Mouse (Mus musculus): ENCODE measurements around the gene Agap3. TPM values are rescaled to one million over a fixed set of nuclear protein-coding genes. Genes with fewer than 3 reads are reported as not detected.

Agap3 gene
- polyA plus RNA-seq (2012; rRNA removed), result 44.7 and 50.0 TPM in 2 replicates

GRCm38 (mm10) chr5:24452030-24452690 is at the start of gene Agap3:
Gene Agap3 (plus strand): TSS chr5:24452177.
- WGBS, result under 1% methylated on average over 70 of the region's 85 CpGs
- peak within 1 kb of the TSS; percentile 74 for H3K27ac ChIP-seq (ENCODE audit: insufficient read depth, low read length)
- no peaks in the 10 kb centered on the region for H3K27me3 ChIP-seq (ENCODE audit: control insufficient read depth, insufficient read depth, low read length)
- peak within 1 kb of the TSS; percentile 75 for H3K4me3 ChIP-seq (ENCODE audit: extremely low read depth, insufficient read depth, insufficient read length)
- H3K4me1 ChIP-seq (ENCODE audit: control insufficient read depth, insufficient read depth, insufficient read length), result peaks cover 10% of the 10 kb centered on the region
- TF ChIP-seq POLR2A (IDR thresholded peaks at IDR 0.05; ENCODE audit: low read depth, low read length) (no peak), CTCF (IDR thresholded peaks at IDR 0.05; ENCODE audit: extremely low read depth, insufficient read depth, insufficient read length, insufficient replicate concordance) (no peak)
- DNase-seq (ENCODE audit: low read depth in 1 of 2, low spot score in 2 of 2), result no peak
- H3K36me3 ChIP-seq (ENCODE audit: control insufficient read depth, insufficient read depth, low read length), result no peaks in the 10 kb centered on the region

- no peaks in the 10 kb centered on the region for H3K27me3 ChIP-seq (ENCODE audit: control insufficient read depth, insufficient read depth, low read length)
- TF ChIP-seq CTCF (IDR thresholded peaks at IDR 0.05; ENCODE audit: extremely low read depth, insufficient read depth, insufficient read length, insufficient replicate concordance), result no peak
- no peak for TF ChIP-seq POLR2A (IDR thresholded peaks at IDR 0.05; ENCODE audit: low read depth, low read length)
- WGBS, result 76% methylated on average over 6 of the region's 6 CpGs
- no peak overlapping the region for H3K4me3 ChIP-seq (ENCODE audit: extremely low read depth, insufficient read depth, insufficient read length)
- no peaks in the 10 kb centered on the region for H3K4me1 ChIP-seq (ENCODE audit: control insufficient read depth, insufficient read depth, insufficient read length)
- DNase-seq (ENCODE audit: low read depth in 1 of 2, low spot score in 2 of 2), result no peak
- H3K27ac ChIP-seq (ENCODE audit: insufficient read depth, low read length), result no peak overlapping the region
- peaks cover 3% of the 10 kb centered on the region; the same call in 1 of the 2 replicates for H3K36me3 ChIP-seq (ENCODE audit: control insufficient read depth, insufficient read depth, low read length)
Observed at GRCm38 (mm10) chr5:24404594-24405360, 47.2 kb upstream of the Agap3 start.

GRCm38 (mm10) chr5:24405389-24405876 is 46.5 kb upstream of the Agap3 start:
- 91% methylated on average over 3 of the region's 3 CpGs for WGBS
- Histone ChIP-seq H3K4me1 (ENCODE audit: control insufficient read depth, insufficient read depth, insufficient read length) (no peaks in the 10 kb centered on the region), H3K4me3 (ENCODE audit: extremely low read depth, insufficient read depth, insufficient read length) (no peak overlapping the region), H3K36me3 (ENCODE audit: control insufficient read depth, insufficient read depth, low read length) (peaks cover 3% of the 10 kb centered on the region; the same call in 1 of the 2 replicates), H3K27me3 (ENCODE audit: control insufficient read depth, insufficient read depth, low read length) (no peaks in the 10 kb centered on the region), H3K27ac (ENCODE audit: insufficient read depth, low read length) (no peak overlapping the region)
- DNase-seq (ENCODE audit: low read depth in 1 of 2, low spot score in 2 of 2), result no peak
- no peak for TF ChIP-seq CTCF (IDR thresholded peaks at IDR 0.05; ENCODE audit: extremely low read depth, insufficient read depth, insufficient read length, insufficient replicate concordance)
- no peak for TF ChIP-seq POLR2A (IDR thresholded peaks at IDR 0.05; ENCODE audit: low read depth, low read length)

GRCm38 (mm10) chr5:24408651-24409050 is 43.3 kb upstream of the Agap3 start:
- DNase-seq (ENCODE audit: low read depth in 1 of 2, low spot score in 2 of 2), result no peak
- Histone ChIP-seq H3K27ac (ENCODE audit: insufficient read depth, low read length) (no peak overlapping the region), H3K4me1 (ENCODE audit: control insufficient read depth, insufficient read depth, insufficient read length) (no peaks in the 10 kb centered on the region), H3K36me3 (ENCODE audit: control insufficient read depth, insufficient read depth, low read length) (peaks cover 1% of the 10 kb centered on the region; the same call in 1 of the 2 replicates), H3K27me3 (ENCODE audit: control insufficient read depth, insufficient read depth, low read length) (no peaks in the 10 kb centered on the region), H3K4me3 (ENCODE audit: extremely low read depth, insufficient read depth, insufficient read length) (no peak overlapping the region)
- no peak for TF ChIP-seq POLR2A (IDR thresholded peaks at IDR 0.05; ENCODE audit: low read depth, low read length)
- TF ChIP-seq CTCF (IDR thresholded peaks at IDR 0.05; ENCODE audit: extremely low read depth, insufficient read depth, insufficient read length, insufficient replicate concordance), result no peak
- 92% methylated on average over 13 of the region's 13 CpGs for WGBS

- TF ChIP-seq POLR2A (IDR thresholded peaks at IDR 0.05; ENCODE audit: low read depth, low read length) (no peak), CTCF (IDR thresholded peaks at IDR 0.05; ENCODE audit: extremely low read depth, insufficient read depth, insufficient read length, insufficient replicate concordance) (no peak)
Observed at GRCm38 (mm10) chr5:24409466-24409865, 42.5 kb upstream of the Agap3 start.

GRCm38 (mm10) chr5:24412063-24412462 is 39.9 kb upstream of the Agap3 start:
- no peak for DNase-seq (ENCODE audit: low read depth in 1 of 2, low spot score in 2 of 2)
- WGBS, result 89% methylated on average over 2 of the region's 2 CpGs
- no peak overlapping the region for H3K27ac ChIP-seq (ENCODE audit: insufficient read depth, low read length)
- no peak overlapping the region for H3K4me3 ChIP-seq (ENCODE audit: extremely low read depth, insufficient read depth, insufficient read length)
- TF ChIP-seq CTCF (IDR thresholded peaks at IDR 0.05; ENCODE audit: extremely low read depth, insufficient read depth, insufficient read length, insufficient replicate concordance) (no peak), POLR2A (IDR thresholded peaks at IDR 0.05; ENCODE audit: low read depth, low read length) (no peak)
- peaks cover 3% of the 10 kb centered on the region; the same call in 1 of the 2 replicates for H3K4me1 ChIP-seq (ENCODE audit: control insufficient read depth, insufficient read depth, insufficient read length)
- H3K36me3 ChIP-seq (ENCODE audit: control insufficient read depth, insufficient read depth, low read length), result no peaks in the 10 kb centered on the region; the same call in 1 of the 2 replicates
- H3K27me3 ChIP-seq (ENCODE audit: control insufficient read depth, insufficient read depth, low read length), result no peaks in the 10 kb centered on the region

More at GRCm38 (mm10) chr5:24409466-24409865, 42.5 kb upstream of the Agap3 start:
- Histone ChIP-seq H3K36me3 (ENCODE audit: control insufficient read depth, insufficient read depth, low read length) (peaks cover 1% of the 10 kb centered on the region; the same call in 1 of the 2 replicates), H3K4me3 (ENCODE audit: extremely low read depth, insufficient read depth, insufficient read length) (no peak overlapping the region), H3K27ac (ENCODE audit: insufficient read depth, low read length) (no peak overlapping the region), H3K4me1 (ENCODE audit: control insufficient read depth, insufficient read depth, insufficient read length) (no peaks in the 10 kb centered on the region), H3K27me3 (ENCODE audit: control insufficient read depth, insufficient read depth, low read length) (no peaks in the 10 kb centered on the region)
- 89% methylated on average over 2 of the region's 2 CpGs for WGBS
- DNase-seq (ENCODE audit: low read depth in 1 of 2, low spot score in 2 of 2), result no peak
